Mouse (Mus musculus): ENCODE measurements around the gene Tnfrsf19. TPM values are rescaled to one million over a fixed set of nuclear protein-coding genes. Genes with fewer than 3 reads are reported as not detected.
A peak's percentile ranks its signal among the peaks of the same experiment; 100 is the strongest.

The Tnfrsf19 gene
- total RNA-seq, 1 experiment: 13.2 TPM

GRCm38 (mm10) chr14:61038082-61038472, 8.2 kb downstream of the Tnfrsf19 start:
- no peak overlapping the region for H3K9ac ChIP-seq (ENCODE audit: insufficient read depth, low read depth, low read length, poor library complexity, severe bottlenecking)
- H3K4me3 ChIP-seq (ENCODE audit: insufficient read depth in 1 of 2, low read depth in 1 of 2, low read length in 2 of 2, poor library complexity in 1 of 2, severe bottlenecking in 1 of 2): peak overlapping the region; percentile 75 to 82; a peak in 1 of 4 replicates
- no peaks in the 10 kb centered on the region for H3K36me3 ChIP-seq (ENCODE audit: control insufficient read depth, insufficient read depth, low read length, poor library complexity, severe bottlenecking)
- H3K27ac ChIP-seq (ENCODE audit: insufficient read depth, low read depth, low read length, poor library complexity, severe bottlenecking): no peak overlapping the region
- peaks cover 0 to 6% of the 10 kb centered on the region in 2 experiments; a peak in 1 of 4 replicates for H3K4me1 ChIP-seq (ENCODE audit: control insufficient read depth in 2 of 2, insufficient read depth in 2 of 2, low read length in 2 of 2, poor library complexity in 1 of 2)
- no peak for DNase-seq (ENCODE audit: low read depth, low spot score)
- no peaks in the 10 kb centered on the region for H3K9me3 ChIP-seq (ENCODE audit: control insufficient read depth, insufficient read depth, low read depth, low read length)
- no peak for TF ChIP-seq ZNF384 (IDR thresholded peaks at IDR 0.05; ENCODE audit: low read depth, low read length)
- no peak for TF ChIP-seq HCFC1 (IDR thresholded peaks at IDR 0.05; ENCODE audit: borderline replicate concordance, insufficient read depth, low read length)
- no peak for TF ChIP-seq ZC3H11A (IDR thresholded peaks at IDR 0.05; ENCODE audit: borderline replicate concordance, low read depth, low read length)
- TF ChIP-seq MAFK (IDR thresholded peaks at IDR 0.05; ENCODE audit: insufficient read depth, low read depth, low read length): no peak
- TF ChIP-seq CHD2 (IDR thresholded peaks at IDR 0.05; ENCODE audit: low read depth, low read length): no peak
- in situ Hi-C loops (cut with MboI; ENCODE audit: low sequenced_read_pairs in 2 of 2, unreplicated experiment in 2 of 2): no loop called here

DNA sequence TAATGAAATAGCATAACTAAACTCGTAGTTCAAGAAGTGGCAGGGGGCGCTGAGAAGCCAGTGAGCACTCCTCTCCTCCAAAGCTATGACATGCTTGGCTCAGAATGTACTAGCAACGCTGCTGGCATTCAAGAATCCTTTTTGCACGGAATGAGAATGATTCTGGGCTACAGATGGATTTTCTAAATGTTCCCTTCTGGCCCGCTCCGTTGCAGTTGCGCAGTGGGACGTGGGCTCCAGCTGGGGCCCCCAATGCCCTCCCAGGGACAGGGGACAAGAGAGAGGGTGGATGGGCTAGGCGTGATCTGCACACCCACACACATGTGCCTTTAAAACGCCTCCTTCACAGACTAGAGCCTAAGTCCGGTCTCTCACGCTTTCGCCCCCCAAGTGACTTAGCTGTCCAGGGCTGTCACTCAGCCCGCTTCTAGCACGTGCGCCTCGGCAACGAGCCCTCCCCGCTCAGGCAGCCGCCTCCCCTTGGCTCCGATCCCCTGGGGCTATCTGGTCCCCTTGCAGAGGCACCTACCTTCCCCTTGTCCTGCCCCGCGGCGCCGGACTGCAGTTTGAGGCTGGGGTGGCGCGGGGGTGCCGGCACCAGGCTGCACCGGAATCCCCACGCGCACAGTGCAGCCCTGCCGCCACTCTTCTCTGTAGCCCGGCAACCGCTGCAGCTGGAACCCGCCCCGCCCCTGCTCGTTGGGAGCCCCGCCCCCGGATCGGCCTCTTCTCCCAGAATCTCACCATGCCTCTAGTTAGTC, 8.8 kb downstream of the Tnfrsf19 start:
- TF ChIP-seq ZC3H11A (IDR thresholded peaks at IDR 0.05; ENCODE audit: borderline replicate concordance, low read depth, low read length) (no peak), ZNF384 (IDR thresholded peaks at IDR 0.05; ENCODE audit: low read depth, low read length) (no peak), CHD2 (IDR thresholded peaks at IDR 0.05; ENCODE audit: low read depth, low read length) (no peak), MAFK (IDR thresholded peaks at IDR 0.05; ENCODE audit: insufficient read depth, low read depth, low read length) (no peak), HCFC1 (IDR thresholded peaks at IDR 0.05; ENCODE audit: borderline replicate concordance, insufficient read depth, low read length) (no peak)
- no peak overlapping the region for H3K27ac ChIP-seq (ENCODE audit: insufficient read depth, low read depth, low read length, poor library complexity, severe bottlenecking)

GRCm38 (mm10) chr14:61030366-61030765, 15.9 kb downstream of the Tnfrsf19 start:
- no peak overlapping the region for H3K4me3 ChIP-seq (ENCODE audit: insufficient read depth in 1 of 2, low read depth in 1 of 2, low read length in 2 of 2, poor library complexity in 1 of 2, severe bottlenecking in 1 of 2)
- no peak overlapping the region for H3K27ac ChIP-seq (ENCODE audit: insufficient read depth, low read depth, low read length, poor library complexity, severe bottlenecking)
- TF ChIP-seq ZNF384 (IDR thresholded peaks at IDR 0.05; ENCODE audit: low read depth, low read length): no peak
- TF ChIP-seq CHD2 (IDR thresholded peaks at IDR 0.05; ENCODE audit: low read depth, low read length): no peak
- no peak for TF ChIP-seq MAFK (IDR thresholded peaks at IDR 0.05; ENCODE audit: insufficient read depth, low read depth, low read length)
- no peak for TF ChIP-seq ZC3H11A (IDR thresholded peaks at IDR 0.05; ENCODE audit: borderline replicate concordance, low read depth, low read length)
- no peak for TF ChIP-seq HCFC1 (IDR thresholded peaks at IDR 0.05; ENCODE audit: borderline replicate concordance, insufficient read depth, low read length)
- no peaks in the 10 kb centered on the region for H3K4me1 ChIP-seq (ENCODE audit: control insufficient read depth in 2 of 2, insufficient read depth in 2 of 2, low read length in 2 of 2, poor library complexity in 1 of 2)
- no peak overlapping the region for H3K9ac ChIP-seq (ENCODE audit: insufficient read depth, low read depth, low read length, poor library complexity, severe bottlenecking)
- H3K36me3 ChIP-seq (ENCODE audit: control insufficient read depth, insufficient read depth, low read length, poor library complexity, severe bottlenecking): 0 out of 2 replicates have a peak, but pooled peaks cover 1% of the 10 kb centered on the region
- in situ Hi-C loops (cut with MboI; ENCODE audit: low sequenced_read_pairs in 2 of 2, unreplicated experiment in 2 of 2): no loop called here
- no peaks in the 10 kb centered on the region for H3K9me3 ChIP-seq (ENCODE audit: control insufficient read depth, insufficient read depth, low read depth, low read length)
- no peak for DNase-seq (ENCODE audit: low read depth, low spot score)

More for the DNA sequence above, 8.8 kb downstream of the Tnfrsf19 start:
- in situ Hi-C loops (cut with MboI; ENCODE audit: low sequenced_read_pairs in 2 of 2, unreplicated experiment in 2 of 2): no loop called here
- Histone ChIP-seq H3K4me3 (ENCODE audit: insufficient read depth in 1 of 2, low read depth in 1 of 2, low read length in 2 of 2, poor library complexity in 1 of 2, severe bottlenecking in 1 of 2) (peak overlapping the region; percentile 75 to 82), H3K9ac (ENCODE audit: insufficient read depth, low read depth, low read length, poor library complexity, severe bottlenecking) (peak overlapping the region; percentile 66), H3K9me3 (ENCODE audit: control insufficient read depth, insufficient read depth, low read depth, low read length) (no peaks in the 10 kb centered on the region), H3K4me1 (ENCODE audit: control insufficient read depth in 2 of 2, insufficient read depth in 2 of 2, low read length in 2 of 2, poor library complexity in 1 of 2) (peaks cover 0 to 6% of the 10 kb centered on the region in 2 experiments; a peak in 1 of 4 replicates), H3K36me3 (ENCODE audit: control insufficient read depth, insufficient read depth, low read length, poor library complexity, severe bottlenecking) (no peaks in the 10 kb centered on the region)
- DNase-seq (ENCODE audit: low read depth, low spot score): peak; percentile 66

GRCm38 (mm10) chr14:61024006-61024405, 22.3 kb downstream of the Tnfrsf19 start:
- Histone ChIP-seq H3K9ac (ENCODE audit: insufficient read depth, low read depth, low read length, poor library complexity, severe bottlenecking) (no peak overlapping the region), H3K36me3 (ENCODE audit: control insufficient read depth, insufficient read depth, low read length, poor library complexity, severe bottlenecking) (no peaks in the 10 kb centered on the region), H3K9me3 (ENCODE audit: control insufficient read depth, insufficient read depth, low read depth, low read length) (no peaks in the 10 kb centered on the region), H3K4me1 (ENCODE audit: control insufficient read depth in 2 of 2, insufficient read depth in 2 of 2, low read length in 2 of 2, poor library complexity in 1 of 2) (peaks cover 2 to 11% of the 10 kb centered on the region in 2 experiments; a peak in 2 of 4 replicates), H3K4me3 (ENCODE audit: insufficient read depth in 1 of 2, low read depth in 1 of 2, low read length in 2 of 2, poor library complexity in 1 of 2, severe bottlenecking in 1 of 2) (no peak overlapping the region), H3K27ac (ENCODE audit: insufficient read depth, low read depth, low read length, poor library complexity, severe bottlenecking) (no peak overlapping the region)
- in situ Hi-C loops (cut with MboI; ENCODE audit: low sequenced_read_pairs in 2 of 2, unreplicated experiment in 2 of 2): no loop called here
- no peak for TF ChIP-seq CHD2 (IDR thresholded peaks at IDR 0.05; ENCODE audit: low read depth, low read length)
- no peak for TF ChIP-seq MAFK (IDR thresholded peaks at IDR 0.05; ENCODE audit: insufficient read depth, low read depth, low read length)
- no peak for TF ChIP-seq ZC3H11A (IDR thresholded peaks at IDR 0.05; ENCODE audit: borderline replicate concordance, low read depth, low read length)
- TF ChIP-seq HCFC1 (IDR thresholded peaks at IDR 0.05; ENCODE audit: borderline replicate concordance, insufficient read depth, low read length): no peak
- no peak for TF ChIP-seq ZNF384 (IDR thresholded peaks at IDR 0.05; ENCODE audit: low read depth, low read length)
- no peak for DNase-seq (ENCODE audit: low read depth, low spot score)

Measured in ES-E14 (cell line).